In the genomic region with DNA sequence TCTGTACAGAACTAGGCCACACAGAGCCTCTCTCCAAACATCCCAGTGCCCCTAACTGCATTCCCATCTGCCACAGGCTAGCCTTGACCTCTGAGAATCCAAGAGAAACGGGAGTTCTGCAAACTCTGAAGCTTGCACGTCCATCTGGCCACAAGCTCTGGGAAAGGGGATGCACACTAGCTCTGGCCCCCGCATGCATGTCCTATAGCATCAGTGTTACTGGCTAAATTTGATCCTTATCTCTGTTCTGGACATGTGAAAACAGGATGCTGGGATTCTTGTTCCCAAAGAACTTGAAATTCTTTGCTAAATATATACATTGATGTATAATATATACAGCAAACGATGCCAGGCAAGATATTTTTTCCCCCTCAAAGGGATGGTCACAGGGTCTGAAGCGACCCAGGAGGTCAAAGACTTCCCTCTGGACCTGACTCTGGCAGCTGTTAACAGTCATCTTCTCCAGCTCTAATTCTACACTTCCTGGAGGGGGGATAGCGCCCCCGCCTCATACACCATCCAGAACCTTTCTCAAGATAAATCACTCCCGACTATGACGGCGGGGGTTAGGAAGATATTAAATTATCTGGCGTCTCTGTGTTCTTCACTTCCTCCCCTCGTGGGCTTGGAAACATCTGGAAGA, we compare ENCODE assay signal across 25 mouse cellular contexts. TPM values are rescaled to one million over a fixed set of nuclear protein-coding genes. Genes with fewer than 3 reads are reported as not detected.
DNase-seq lines count a peak whose midpoint lies in the region; ATAC-seq and TF ChIP-seq lines count a peak whose summit lies in the region.
"Had no signal": no experiment of that assay in that cellular context is flagged by ENCODE, and none has a peak within 500 bp of the region (broad histone marks: within the 10 kb centered on the region; RNA-seq: fewer than 3 reads in every experiment).

No protein-coding gene starts in this region.

- H3K9ac ChIP-seq in intestine, embryonic 15.5 days, result no peak overlapping the region
- no peak overlapping the region for H3K9ac ChIP-seq in kidney, postnatal 0 days (ENCODE audit: low read depth, low read length)
- H3K9ac ChIP-seq in stomach, embryonic 15.5 days, result no peak overlapping the region
- H3K9ac ChIP-seq: embryonic facial prominence, embryonic 12.5 days; heart, embryonic 15.5 days; midbrain, embryonic 15.5 days had no signal

- H3K27me3 ChIP-seq in intestine, embryonic 15.5 days (replicated peaks), result no peaks in the 10 kb centered on the region
- H3K27me3 ChIP-seq in kidney, postnatal 0 days (ENCODE audit: insufficient read depth, low read length), result no peaks in the 10 kb centered on the region
- H3K27me3 ChIP-seq in stomach, embryonic 15.5 days (replicated peaks), result no peaks in the 10 kb centered on the region
- H3K27me3 ChIP-seq: midbrain, embryonic 15.5 days had no signal

- no peaks in the 10 kb centered on the region; the same call in 1 of the 2 replicates for H3K4me1 ChIP-seq in intestine, embryonic 15.5 days (replicated peaks)
- H3K4me1 ChIP-seq in kidney, postnatal 0 days (replicated peaks; ENCODE audit: insufficient read depth, low read length), result no peaks in the 10 kb centered on the region
- H3K4me1 ChIP-seq in stomach, embryonic 15.5 days, result peaks cover under 1% of the 10 kb centered on the region
- H3K4me1 ChIP-seq: embryonic facial prominence, embryonic 12.5 days; heart, embryonic 15.5 days; hindbrain, embryonic 10.5 days; midbrain, embryonic 15.5 days had no signal

- ATAC-seq in intestine, embryonic 15.5 days, result peak; percentile 67
- peak; percentile 36; the same call in 1 of the 2 replicates for ATAC-seq in kidney, postnatal 0 days (replicated peaks; ENCODE audit: low FRiP score, low read depth)
- ATAC-seq in stomach, embryonic 15.5 days (ENCODE audit: insufficient read depth, low FRiP score, low read depth), result peak; percentile 38; the same call in 1 of the 2 replicates
- no peak for ATAC-seq in CD4-positive, CD25-positive, alpha-beta regulatory T cell, adult 4 months
- ATAC-seq: forebrain, embryonic 16.5 days; hindbrain, postnatal 0 days; midbrain, embryonic 15.5 days had no signal

- no peaks in the 10 kb centered on the region for H3K36me3 ChIP-seq in intestine, embryonic 15.5 days
- H3K36me3 ChIP-seq in kidney, postnatal 0 days (ENCODE audit: insufficient read depth, low read length), result no peaks in the 10 kb centered on the region
- H3K36me3 ChIP-seq in stomach, embryonic 15.5 days, result no peaks in the 10 kb centered on the region
- H3K36me3 ChIP-seq: embryonic facial prominence, embryonic 12.5 days; heart, embryonic 15.5 days; hindbrain, embryonic 10.5 days; midbrain, embryonic 15.5 days had no signal

- H3K4me2 ChIP-seq in intestine, embryonic 15.5 days (replicated peaks), result no peak overlapping the region
- H3K4me2 ChIP-seq in kidney, postnatal 0 days (ENCODE audit: low read length), result no peak overlapping the region
- no peak overlapping the region for H3K4me2 ChIP-seq in stomach, embryonic 15.5 days
- H3K4me2 ChIP-seq: embryonic facial prominence, embryonic 12.5 days; heart, embryonic 15.5 days; liver, embryonic 11.5 days; midbrain, embryonic 15.5 days had no signal

- peak; percentile 20 for DNase-seq in kidney, adult 9 months
- DNase-seq in kidney, adult 11 months, result no peak
- DNase-seq in kidney, postnatal 0 days (ENCODE audit: low spot score), result peak; percentile 83
- no peak for DNase-seq in thymus, postnatal 36 days
- DNase-seq: adrenal gland, adult 2 months; B cell, adult 2 months; cerebellum, adult 2 months; gastrocnemius, postnatal 36 days; thymus, adult 2 months had no signal

- peak overlapping the region; percentile 69 for H3K27ac ChIP-seq in intestine, embryonic 15.5 days
- peak overlapping the region; percentile 37; the same call in 1 of the 2 replicates for H3K27ac ChIP-seq in kidney, postnatal 0 days
- peak overlapping the region; percentile 78 for H3K27ac ChIP-seq in stomach, embryonic 15.5 days
- H3K27ac ChIP-seq: embryonic facial prominence, embryonic 12.5 days; heart, embryonic 15.5 days; hindbrain, embryonic 10.5 days; hindbrain, postnatal 0 days; layer of hippocampus, adult 2 months; left cerebral cortex, adult 2 months; midbrain, embryonic 15.5 days had no signal

- no peaks in the 10 kb centered on the region for H3K9me3 ChIP-seq in intestine, embryonic 15.5 days
- no peaks in the 10 kb centered on the region for H3K9me3 ChIP-seq in kidney, postnatal 0 days (replicated peaks; ENCODE audit: low read length)
- no peaks in the 10 kb centered on the region for H3K9me3 ChIP-seq in stomach, embryonic 15.5 days
- H3K9me3 ChIP-seq: embryonic facial prominence, embryonic 12.5 days; heart, embryonic 15.5 days; hindbrain, embryonic 10.5 days; midbrain, embryonic 15.5 days had no signal

- WGBS in intestine, embryonic 15.5 days, result 39% methylated on average over 12 of the region's 12 CpGs
- WGBS in kidney, postnatal 0 days, result 28% methylated on average over 12 of the region's 12 CpGs
- 39% methylated on average over 12 of the region's 12 CpGs for WGBS in stomach, embryonic 15.5 days

- H3K4me3 ChIP-seq in intestine, embryonic 15.5 days (replicated peaks), result no peak overlapping the region
- no peak overlapping the region for H3K4me3 ChIP-seq in kidney, postnatal 0 days (replicated peaks; ENCODE audit: low read depth, low read length)
- H3K4me3 ChIP-seq in stomach, embryonic 15.5 days (replicated peaks), result no peak overlapping the region
- H3K4me3 ChIP-seq: embryonic facial prominence, embryonic 12.5 days; heart, embryonic 15.5 days; hindbrain, embryonic 10.5 days; layer of hippocampus, adult 2 months; left cerebral cortex, adult 2 months; midbrain, embryonic 15.5 days; myocyte had no signal

- no peak for TF ChIP-seq CTCF in kidney, postnatal 0 days (IDR thresholded peaks at IDR 0.05; ENCODE audit: low read depth)

RNA-seq across cellular contexts. Expression of gene Ankrd60, which starts 19.3 kb away (rescaled TPM):
- not detected in 2 replicates for polyA plus RNA-seq in intestine, embryonic 15.5 days (2015; fragmentation: Nextera tagmentation; extraction: Ambion mirVana)
- polyA plus RNA-seq in kidney, postnatal 0 days (2015; fragmentation: Nextera tagmentation; extraction: Ambion mirVana), result not detected in 2 replicates
- polyA plus RNA-seq in stomach, embryonic 15.5 days (2015; fragmentation: Nextera tagmentation; extraction: Ambion mirVana), result not detected in 2 replicates
- under 1 TPM in 1 of 2 experiments, not detected in 1; 0.86 TPM for polyA plus RNA-seq in CD4-positive, CD25-positive, alpha-beta regulatory T cell, adult 4 months (2017; shearing (Covaris generic))
- polyA plus RNA-seq: adrenal gland, adult 2 months; cerebellum, adult 2 months; embryonic facial prominence, embryonic 12.5 days; forebrain, embryonic 16.5 days; heart, embryonic 15.5 days; hindbrain, embryonic 10.5 days; hindbrain, postnatal 0 days; limb, embryonic 11.5 days; liver, embryonic 11.5 days; midbrain, embryonic 15.5 days; myocyte; neural tube, embryonic 14.5 days; urinary bladder, adult 2 months had no signal

RNA-seq across cellular contexts. Expression of gene 1700021F07Rik, which starts 36.5 kb away (rescaled TPM):
- not detected in 2 replicates for polyA plus RNA-seq in intestine, embryonic 15.5 days (2015; fragmentation: Nextera tagmentation; extraction: Ambion mirVana)
- polyA plus RNA-seq in kidney, postnatal 0 days (2015; fragmentation: Nextera tagmentation; extraction: Ambion mirVana), result not detected in 2 replicates
- not detected in 2 replicates for polyA plus RNA-seq in stomach, embryonic 15.5 days (2015; fragmentation: Nextera tagmentation; extraction: Ambion mirVana)
- polyA plus RNA-seq in CD4-positive, CD25-positive, alpha-beta regulatory T cell, adult 4 months (2017; shearing (Covaris generic)), result not detected
- polyA plus RNA-seq: adrenal gland, adult 2 months; cerebellum, adult 2 months; embryonic facial prominence, embryonic 12.5 days; forebrain, embryonic 16.5 days; heart, embryonic 15.5 days; hindbrain, embryonic 10.5 days; hindbrain, postnatal 0 days; limb, embryonic 11.5 days; liver, embryonic 11.5 days; midbrain, embryonic 15.5 days; myocyte; neural tube, embryonic 14.5 days; thymus, adult 2 months; urinary bladder, adult 2 months had no signal

Comparison
In these comparisons a context has a peak if more than half of its experiments do, and no peak if none do; other contexts are left out.
1. DNase-seq: peak in kidney, adult 9 months (single experiment) and kidney, postnatal 0 days (single experiment); none in kidney, adult 11 months (single experiment) and thymus, postnatal 36 days (0 of 2).
2. Peak in every context shown above with its lines, with median percentiles within 50 percentile points of each other: H3K27ac ChIP-seq.